Mouse (Mus musculus): ENCODE results near the gene Chtop.
A peak's percentile ranks its signal among the peaks of the same experiment; 100 is the strongest.

Gene Chtop

DNA sequence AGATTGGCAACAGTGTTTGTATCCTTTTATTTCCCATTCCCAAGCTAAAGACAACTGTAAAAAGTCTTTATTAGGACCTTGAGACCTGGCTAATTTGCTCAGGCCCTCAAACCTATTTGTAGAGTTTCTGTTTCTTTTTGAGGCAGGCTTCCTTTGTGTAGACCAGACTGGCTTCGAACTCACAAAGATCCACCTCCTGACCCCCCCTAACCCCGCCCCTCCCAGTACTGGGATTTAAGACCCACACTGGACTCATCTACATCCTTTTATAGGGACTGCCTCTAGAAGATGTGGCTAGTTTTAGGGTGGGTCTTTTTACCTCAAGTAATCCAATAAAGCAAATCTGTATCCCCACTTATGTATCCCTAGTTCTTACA lies 437 bp upstream of the Chtop start:
- DNase-seq: no peak

DNA sequence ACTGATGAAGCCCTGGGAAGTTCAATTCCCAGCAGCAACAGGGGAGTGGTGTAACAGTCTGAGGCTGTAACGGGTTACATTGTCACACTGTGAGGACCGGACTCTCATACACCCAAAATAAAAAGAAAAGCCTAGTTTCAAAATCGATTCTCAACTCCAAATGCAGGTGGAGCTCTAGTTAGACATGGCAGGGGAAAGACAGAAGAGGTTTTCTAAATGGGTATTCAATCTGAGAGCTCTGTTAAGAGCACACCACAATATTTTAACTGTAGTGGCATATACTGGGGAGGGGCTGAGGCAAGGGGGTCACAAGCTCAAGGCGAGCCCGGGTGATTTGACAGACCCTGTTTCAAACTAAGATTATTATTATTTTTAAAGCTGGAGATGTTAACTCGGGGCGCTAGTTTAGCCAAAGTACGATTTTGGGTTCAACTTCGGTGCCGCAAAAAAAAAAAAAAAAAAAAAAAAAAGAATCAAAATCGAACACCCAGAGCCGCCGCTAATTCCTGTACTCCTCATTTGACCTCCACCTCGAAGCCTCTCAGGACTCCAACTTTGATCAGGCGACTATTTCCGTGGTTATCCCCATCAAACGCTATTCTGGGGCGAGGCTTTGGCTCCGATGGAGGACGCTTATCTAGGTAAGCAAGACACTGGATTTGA lies 880 bp downstream of the Chtop start:
- no peak for DNase-seq

DNA sequence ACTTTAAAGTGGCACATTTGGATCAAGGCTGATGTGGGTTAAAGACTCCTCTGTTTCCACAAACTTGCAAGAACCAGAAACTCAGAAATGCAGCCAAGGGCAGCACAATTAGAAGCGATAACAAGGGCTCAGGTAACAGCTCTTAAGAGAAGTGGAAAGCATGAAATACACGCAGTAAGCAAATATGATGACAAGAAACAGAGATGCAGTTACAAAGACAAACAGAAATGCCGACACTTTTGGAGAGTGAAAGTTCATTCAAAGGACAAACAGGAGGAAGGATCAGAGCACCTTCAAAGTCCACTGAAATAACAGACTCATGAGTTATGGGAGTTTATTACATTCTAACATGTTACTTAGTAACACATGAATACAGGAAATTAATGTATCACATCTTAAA lies 2.9 kb downstream of the Chtop start:
- DNase-seq: no peak

DNA sequence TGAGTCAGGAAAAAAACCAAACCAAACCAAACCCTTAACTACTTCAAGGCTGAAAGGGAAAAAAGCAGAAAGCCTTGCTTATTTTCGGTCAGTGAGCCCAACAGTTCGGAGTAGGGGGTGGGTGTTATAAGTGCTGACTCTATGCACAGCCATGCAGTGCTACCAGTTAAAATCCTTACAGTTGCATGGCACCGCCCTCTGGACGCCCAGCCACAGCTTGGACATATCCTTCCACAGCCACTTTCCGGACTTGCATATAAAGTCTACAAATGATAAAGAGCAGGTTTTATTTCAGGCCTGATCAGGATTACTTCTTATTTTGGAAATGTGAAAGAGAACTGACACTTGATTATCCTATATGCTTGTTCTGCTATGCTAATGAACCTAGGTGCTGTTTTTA lies 4.1 kb downstream of the Chtop start:
- no peak for DNase-seq

DNA sequence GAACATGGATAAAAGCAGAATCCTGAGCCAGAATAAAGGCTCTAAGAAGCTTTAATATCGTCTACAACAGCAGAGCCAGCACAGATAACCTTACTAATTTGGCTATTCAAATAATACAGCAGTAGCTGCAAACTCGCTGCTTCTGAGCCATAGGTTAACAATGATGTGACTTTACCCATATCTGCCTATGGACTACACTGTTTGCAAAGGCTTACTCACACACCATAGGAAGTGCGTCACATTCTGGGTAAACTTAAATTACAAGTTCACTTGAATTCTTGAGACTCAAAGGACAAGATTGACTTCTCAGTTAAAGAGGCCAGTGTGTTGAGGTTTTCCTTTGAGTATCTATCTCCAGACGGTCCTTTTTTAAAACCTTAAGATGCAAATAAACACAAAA lies 5.9 kb downstream of the Chtop start:
- no peak for DNase-seq

DNA sequence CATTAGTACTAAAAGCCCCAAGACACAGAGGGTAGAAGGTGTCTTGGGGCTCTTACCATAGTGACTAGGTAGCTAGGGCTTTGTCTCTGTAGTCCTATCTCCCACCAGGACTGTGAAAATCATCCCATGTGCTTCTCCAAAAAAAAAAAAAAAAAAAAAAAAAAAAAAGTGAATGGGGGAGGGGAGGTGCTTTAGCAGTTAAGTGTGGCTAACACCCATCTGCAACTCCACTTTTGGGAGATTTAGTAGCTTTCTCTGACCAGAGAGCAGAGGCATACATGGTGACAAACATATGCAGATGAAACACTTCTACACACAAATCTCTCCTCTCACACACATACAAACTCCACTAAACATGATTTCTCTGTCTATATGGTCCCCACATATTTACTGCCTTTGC lies 11.7 kb downstream of the Chtop start:
- DNase-seq: no peak

DNA sequence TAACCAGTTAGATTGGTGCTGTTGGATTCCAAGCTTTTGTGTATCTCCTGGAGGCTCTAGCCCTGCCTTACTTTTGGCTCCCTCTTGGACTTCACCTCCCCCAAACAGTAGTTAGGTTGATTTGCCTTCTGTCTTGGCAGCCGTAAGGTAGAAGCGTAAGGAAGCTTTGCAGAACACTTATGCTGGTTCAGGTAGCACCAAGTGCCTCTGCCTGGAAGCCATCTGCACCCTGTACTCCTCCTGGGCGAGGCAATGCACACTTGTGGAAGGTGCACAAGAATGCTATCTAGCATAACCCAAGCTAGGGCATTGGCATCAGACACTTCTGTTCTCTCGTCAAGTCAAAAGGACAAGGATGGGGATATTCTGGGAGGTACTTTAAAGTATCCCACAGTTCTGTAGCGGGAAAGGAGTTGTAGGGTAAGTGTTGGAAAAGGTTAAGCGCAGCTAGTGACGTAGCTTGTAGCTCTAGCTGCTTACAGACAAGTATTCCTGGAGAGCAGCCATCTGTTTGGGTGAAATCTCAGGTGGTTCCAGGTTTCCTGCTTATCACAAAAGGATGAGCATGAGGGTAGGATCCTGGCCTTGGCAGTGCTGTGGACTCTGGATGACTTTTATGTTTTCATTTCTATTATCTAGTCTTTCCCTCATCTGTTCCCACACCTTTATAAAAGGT lies 13.3 kb downstream of the Chtop start:
- DNase-seq: no peak

DNA sequence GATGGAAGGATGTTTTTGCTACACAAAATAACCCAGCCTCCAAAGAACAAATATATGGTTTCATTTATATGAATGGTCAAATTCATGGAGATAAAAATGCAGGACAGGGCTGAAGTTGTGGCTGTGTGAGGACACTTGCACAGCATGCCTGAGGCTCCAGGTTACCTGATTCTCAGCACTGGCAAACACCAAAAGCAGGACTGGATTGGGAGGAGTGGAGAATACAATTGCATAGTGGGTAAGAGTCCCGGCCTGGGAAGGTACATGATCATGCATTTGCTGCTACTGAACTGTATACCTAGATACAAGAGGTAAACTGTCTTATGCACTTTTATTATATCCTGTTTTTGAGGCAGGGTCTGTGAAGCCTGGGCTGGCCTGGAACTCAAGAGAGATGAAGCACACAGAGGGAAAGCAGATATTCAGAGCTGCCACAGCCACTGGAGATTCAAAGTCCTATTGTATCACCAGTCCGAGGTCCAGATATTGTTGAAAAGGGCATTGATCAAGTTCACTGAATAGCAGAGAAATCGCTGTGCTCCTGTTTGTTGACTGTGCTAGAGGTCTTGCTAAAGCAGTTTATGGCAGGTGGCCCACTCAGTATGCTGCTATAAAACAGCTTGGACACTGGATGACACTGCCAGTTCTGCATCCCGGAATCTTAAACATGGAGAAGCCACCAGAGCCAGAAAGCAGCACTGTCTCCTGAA lies 15.3 kb downstream of the Chtop start:
- DNase-seq: no peak

DNA sequence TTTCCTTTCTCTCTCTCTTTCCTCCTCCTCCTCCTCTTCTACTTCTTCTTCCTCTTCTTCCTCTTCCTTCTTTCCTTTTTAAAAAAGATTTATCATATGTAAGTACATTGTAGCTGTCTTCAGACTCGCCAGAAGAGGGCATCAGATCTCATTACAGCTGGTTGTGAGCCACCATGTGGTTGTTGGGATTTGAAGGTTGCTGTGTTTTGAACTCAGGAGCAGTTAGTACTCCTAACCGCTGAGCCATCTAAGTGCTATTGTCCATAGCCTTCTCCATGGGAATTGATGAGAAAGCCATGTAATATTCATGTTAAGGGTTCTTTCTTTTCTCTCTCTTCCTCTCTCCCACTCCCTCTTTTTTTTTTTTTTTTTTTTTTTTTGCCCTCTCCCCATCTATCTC lies 17.9 kb downstream of the Chtop start:
- peak; percentile 56 to 68 for DNase-seq

DNA sequence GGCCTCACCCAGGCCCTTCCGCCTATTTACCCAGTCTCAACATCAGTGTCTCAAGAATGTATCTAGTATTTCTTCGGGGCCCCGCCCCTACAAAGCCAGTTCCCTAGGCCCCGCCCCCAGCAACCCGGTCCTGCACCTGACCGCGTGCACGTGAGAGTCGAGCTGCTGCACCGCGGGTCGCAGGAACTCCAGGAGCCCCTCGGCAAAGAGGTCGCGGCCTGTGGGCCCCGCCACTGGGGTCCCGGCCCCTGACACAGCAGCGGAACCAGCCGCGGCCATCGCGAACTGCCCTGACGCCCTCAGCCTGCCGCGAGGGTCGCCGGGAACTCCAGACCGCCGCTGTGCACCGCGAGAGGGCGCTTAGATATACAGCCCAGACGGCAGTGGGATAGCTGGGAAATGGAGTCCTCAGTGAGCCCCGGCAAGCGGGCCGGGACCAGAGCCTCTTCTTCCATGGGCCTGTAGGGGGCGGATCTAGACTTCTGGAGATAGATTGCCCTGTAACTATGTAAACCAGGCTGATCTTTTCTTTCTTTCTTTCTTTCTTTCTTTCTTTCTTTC lies 18.5 kb downstream of the Chtop start, which contains the start of gene Snapin:
TSS of gene Snapin (minus strand) at position 338 of the 561 bp plus-strand sequence.
- DNase-seq: peak; percentile 96

DNA sequence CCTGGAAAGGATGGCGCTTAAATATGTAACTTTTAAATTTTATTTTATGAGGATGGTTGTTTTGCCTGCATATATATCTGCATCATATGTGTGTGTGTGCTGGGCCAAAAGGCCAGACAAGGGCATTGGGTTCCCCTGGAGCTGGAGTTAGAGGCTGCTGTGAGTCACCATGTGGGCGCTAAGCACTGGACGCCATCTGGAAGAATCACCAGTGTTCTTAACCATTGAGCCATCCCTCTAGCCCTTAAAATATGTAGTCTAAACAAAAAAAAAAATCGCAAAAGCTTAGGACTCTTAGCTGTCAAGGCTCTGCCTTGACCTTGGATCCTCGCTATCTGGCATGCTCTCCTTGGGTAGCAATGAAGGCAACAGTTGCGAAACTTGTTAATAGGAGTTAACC lies 20.7 kb downstream of the Chtop start:
- DNase-seq: no peak

DNA sequence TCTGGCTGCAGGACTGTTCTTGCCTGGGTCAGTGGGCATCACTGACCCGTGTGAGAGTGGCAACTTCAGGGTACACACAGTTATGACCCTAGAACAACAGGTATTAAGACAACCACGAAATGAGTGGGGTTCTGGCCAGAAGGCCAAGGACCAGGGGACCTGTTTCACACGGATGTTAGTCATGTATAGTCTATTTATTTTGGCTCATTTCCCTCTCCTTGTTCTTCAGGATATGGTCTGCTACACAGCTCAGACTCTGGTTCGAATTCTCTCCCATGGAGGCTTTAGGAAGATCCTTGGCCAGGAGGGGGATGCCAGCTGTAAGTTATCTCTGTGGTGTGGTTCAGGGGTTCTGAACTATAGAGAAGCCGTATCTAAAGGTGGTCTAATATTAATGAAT lies 22.3 kb downstream of the Chtop start:
- no peak for DNase-seq

DNA sequence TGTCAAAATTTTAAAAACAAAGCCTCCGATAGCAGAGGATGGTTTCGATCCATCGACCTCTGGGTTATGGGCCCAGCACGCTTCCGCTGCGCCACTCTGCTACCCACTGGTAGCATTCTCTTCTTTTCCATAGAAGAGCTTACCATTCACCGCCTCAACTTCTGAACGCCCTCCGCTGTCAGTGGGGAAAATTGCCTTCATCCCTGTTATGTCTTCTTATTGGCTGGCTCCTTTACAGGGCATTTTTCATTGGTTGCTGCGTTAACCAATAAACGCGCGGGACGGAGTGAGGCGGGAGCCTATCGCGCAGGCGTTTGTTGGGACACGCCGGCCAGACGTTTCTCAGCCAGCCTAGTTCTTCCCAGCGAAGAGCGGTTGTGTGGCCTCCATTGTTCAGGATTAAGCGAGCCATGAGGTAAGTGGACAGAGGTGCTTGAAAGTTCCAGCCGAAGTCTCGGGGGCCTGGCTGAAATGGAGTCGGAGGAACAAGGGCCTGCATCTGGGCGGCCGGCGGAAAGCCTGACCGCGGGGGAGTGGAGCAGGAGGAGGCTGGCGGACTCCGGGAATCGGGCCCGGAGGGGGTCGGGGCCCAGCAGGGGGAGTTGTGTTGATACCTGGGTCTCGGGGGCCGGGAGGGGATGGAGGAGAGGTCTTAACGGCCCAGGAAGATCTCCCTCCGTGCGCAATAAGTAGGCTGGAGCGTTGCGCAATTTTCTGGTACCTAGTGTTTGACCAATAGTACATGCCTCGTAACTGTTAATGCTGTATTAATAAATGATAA lies 33.3 kb downstream of the Chtop start, which contains the start of gene Ilf2:
TSS of gene Ilf2 (plus strand) at position 296 of the 781 bp plus-strand sequence.
- peak; percentile 91 to 93 for DNase-seq

DNA sequence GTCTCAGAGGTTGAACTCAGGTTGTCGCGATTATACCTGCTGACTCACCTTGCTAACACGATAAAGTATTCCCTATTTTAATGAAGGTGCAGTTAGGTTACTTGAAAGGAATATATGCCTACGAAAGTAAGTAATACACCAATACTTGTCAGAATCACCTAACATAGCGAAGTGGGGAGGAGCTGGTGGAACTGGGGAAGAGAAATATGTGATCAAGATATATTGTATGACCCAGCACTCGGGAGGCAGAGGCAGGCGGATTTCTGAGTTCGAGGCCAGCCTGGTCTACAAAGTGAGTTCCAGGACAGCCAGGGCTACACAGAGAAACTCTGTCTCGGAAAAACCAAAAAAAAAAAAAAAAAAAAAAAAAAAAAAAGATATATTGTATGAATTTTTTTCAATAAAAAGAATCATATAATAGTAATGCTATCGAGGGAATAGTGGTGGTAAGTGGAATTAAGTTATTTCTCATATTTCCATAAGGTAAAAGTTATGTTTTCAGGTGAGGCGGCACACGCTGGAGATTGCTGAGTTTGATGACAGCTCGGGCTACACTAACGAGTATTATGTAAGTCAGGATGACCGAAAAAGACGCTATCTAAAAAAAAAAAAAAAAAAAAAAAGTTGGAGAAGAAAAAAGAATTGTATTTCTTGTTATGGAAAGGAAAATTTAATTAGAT lies 34.0 kb downstream of the Chtop start:
- DNase-seq: no peak

DNA sequence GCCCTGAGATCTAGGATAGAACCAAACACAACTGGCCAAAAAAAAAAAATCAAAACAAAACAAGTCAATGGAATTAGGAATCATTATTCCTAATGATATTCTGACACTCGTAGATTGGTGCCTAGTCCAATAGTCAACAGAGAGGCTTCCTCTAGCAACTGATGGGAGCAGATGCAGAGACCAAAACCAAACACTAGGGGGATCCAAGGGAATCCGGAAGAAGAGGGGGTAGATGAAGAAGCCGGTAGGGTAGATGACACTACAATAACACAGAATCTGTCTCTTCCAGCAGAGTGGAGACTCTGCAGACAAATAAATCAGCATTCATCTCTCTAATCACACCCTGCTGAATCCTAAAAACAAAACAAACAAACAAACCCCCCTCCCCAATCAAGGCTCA lies 37.1 kb downstream of the Chtop start:
- DNase-seq: peak; percentile 74 to 80

DNA sequence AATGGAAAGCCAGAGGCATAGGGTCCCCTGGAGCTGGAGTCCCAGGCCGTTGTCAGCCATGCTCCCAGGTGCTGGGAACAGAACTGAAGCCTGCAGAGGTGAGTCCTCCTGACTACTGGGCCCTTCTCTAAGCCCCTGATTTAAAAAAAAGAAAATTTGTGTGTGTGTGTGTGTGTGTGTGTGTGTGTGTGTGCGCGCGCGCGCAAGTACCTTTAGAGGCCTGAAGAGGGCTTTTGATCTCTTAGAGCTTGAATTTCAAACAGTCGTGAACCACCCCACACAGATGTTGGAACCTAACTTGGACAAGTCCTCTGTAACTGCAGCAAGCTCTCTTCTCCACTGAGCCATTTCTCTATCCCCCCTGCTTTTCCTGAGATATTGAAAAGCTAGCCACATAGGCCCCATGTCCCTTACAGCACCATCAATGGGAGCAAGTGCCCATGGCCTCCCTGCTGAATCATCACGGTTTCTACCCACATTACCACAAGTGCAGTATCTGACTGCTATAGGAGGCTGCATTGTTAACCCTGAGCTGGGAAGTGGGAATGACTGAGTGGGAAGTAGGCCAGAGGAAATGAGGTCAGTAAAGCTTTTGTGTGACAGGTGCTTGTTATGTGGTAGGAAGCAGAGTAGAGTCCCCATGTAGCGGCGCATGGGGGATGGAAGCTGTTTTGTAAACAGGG lies 41.5 kb downstream of the Chtop start:
- DNase-seq: peak; percentile 16 to 29

DNA sequence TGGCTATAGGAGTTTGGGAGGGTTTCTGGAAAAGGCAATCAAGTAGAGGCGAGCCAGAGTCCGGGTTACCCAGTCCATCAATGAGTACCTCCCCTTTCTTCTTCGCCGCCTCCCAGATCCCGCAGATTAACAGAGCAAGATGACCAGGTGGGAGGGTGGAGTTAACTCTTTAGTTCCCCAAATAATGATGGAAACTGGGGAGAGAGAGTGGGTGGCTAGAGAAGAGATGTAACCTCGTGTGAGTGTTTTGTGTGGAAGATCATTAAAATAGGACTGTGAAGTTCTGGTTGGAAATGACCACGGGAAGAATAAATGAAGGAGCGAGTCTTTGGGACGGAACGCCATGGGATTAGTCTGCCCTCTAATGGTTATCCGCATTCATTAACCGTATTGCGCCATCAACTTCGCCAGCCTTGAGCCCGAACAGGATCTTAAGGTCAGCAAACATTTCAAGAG lies 43.0 kb downstream of the Chtop start:
- peak; percentile 16 to 18 for DNase-seq

DNA sequence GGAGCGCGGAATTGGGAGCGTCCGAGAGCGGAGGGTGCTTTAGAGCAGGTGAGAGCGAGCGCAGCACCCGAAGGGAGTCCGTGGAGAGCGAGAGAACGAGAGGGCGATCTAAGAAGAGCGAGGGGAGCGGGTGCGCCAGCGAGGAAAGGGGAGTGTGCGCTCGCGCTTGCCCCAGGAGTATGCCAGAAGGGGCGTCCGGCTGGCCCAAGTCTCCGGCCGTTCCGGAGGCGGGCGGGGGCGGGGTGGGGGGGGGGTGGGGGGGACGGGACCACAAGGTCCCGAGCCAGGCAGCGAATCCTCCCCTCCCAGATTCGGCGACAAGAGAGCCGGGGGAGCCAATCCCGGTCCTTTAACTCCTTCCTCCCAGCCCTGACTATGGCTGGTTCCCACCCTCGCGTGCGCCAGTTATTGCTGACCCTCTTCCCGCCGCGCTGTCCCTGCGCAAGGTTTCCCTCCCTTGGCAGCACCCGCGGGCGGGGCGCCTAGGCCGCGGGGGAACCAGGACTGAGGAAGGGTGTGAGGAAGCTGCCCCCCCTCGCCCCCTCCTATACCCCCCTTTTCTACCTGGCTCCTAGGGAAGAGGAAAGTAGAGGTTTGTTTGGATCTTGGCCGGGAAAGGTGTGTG lies 43.5 kb downstream of the Chtop start, which contains the start of gene Npr1:
TSS of gene Npr1 (minus strand) at position 181 of the 625 bp plus-strand sequence.
- peak; percentile 12 to 21 for DNase-seq

DNA sequence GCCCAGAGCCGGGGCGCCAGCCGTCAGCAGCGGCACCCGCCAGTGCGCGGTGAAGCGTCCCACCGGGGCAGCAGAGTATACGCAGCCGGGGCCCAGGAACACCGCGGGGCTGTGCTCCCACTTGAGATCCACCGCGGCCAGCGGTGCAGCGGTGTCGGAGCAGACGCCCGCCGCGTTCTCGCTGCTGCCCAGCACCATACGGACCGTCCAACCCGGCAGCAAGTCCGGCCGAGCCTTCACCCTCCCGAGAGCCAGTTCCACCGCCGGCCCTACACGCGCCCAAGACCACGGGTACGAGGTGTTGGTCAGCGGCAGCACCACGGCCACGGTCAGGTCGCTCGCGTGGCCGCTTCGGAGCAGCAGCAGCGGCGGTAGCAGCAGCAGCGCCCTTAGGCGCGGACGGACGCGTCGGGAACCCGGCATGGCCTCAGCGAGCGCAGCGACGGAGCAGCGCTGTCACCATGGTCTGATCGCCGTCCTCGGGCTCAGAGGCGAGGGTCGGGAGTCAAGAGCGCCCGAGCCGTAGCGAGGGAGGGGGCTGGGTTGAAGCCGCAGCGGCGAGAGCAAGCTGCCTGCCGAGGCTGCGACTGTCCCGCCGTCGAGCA lies 44.1 kb downstream of the Chtop start:
- DNase-seq: peak; percentile 39 to 47

DNA sequence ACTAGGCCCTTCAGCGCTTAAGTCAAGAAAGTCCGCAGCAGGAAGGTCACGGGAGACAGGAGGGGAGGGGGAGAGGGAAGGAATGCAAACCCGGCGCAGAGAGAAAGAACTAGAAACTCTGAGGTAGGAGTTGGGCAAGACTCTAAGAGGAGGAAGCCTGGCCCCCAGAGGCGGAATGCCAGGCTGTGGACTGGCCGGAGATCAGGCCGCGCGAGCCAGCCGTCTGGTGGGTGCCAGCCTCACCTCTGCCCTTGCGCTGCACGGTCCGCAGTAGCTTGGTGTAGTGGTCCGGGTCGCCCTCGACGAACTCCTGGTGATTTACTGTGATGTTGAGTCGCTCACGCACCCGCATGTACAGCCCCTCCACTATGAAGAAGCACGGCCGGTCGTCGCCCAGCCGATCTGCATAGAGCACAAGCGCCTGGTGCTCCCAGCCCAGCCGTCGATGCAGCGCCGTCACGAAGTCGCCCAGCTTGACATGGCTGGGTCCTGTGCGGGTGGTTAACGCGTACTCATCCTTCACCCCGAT lies 44.7 kb downstream of the Chtop start:
- DNase-seq: no peak

Measured in B cell, adult 2 months (primary cell).